Mouse (Mus musculus) lung, postnatal 4 days (tissue): Measurements from ENCODE around the gene Gabrr2.

Experiments used
- DNase-seq, 2 experiments: peaks; one replicate each; pipeline ENCODE4 v3.0.0; 2021

Gabrr2 gene

GRCm38 (mm10) chr4:33062981-33063380, at the start of gene Gabrr2:
Gene Gabrr2 (plus strand): TSS chr4:33062999.
- no peak for DNase-seq

- DNase-seq, result peak; percentile 72 to 86
These were observed 44.3 kb upstream of the Gabrr2 start for GRCm38 (mm10) chr4:33018361-33018999.

GRCm38 (mm10) chr4:33024420-33024819, 38.4 kb upstream of the Gabrr2 start:
- DNase-seq, result peak; percentile 9 to 59

- no peak for DNase-seq
These were observed 33.7 kb upstream of the Gabrr2 start for GRCm38 (mm10) chr4:33029104-33029503.

- DNase-seq, result peak in 1 of 2 experiments; percentile 30
These were observed 32.3 kb upstream of the Gabrr2 start for GRCm38 (mm10) chr4:33030264-33031194.

GRCm38 (mm10) chr4:33031195-33031960, 31.4 kb upstream of the Gabrr2 start, which contains the start of gene Ube2j1:
Gene Ube2j1 (plus strand): TSS chr4:33031416.
- DNase-seq, result peak; percentile 92 to 97

GRCm38 (mm10) chr4:33032045-33032444, 30.8 kb upstream of the Gabrr2 start:
- no peak for DNase-seq

GRCm38 (mm10) chr4:33033515-33033914, 29.3 kb upstream of the Gabrr2 start:
- no peak for DNase-seq

- DNase-seq, result no peak
These were observed 23.0 kb upstream of the Gabrr2 start for GRCm38 (mm10) chr4:33039826-33040225.

- DNase-seq, result no peak
These were observed 13.2 kb upstream of the Gabrr2 start for GRCm38 (mm10) chr4:33049601-33050000.

GRCm38 (mm10) chr4:33052055-33052454, 10.7 kb upstream of the Gabrr2 start:
- no peak for DNase-seq

- DNase-seq, result no peak
These were observed 10.1 kb upstream of the Gabrr2 start for GRCm38 (mm10) chr4:33052650-33053049.

GRCm38 (mm10) chr4:33054426-33054825, 8.4 kb upstream of the Gabrr2 start:
- DNase-seq, result no peak

- DNase-seq, result no peak
These were observed 6.5 kb upstream of the Gabrr2 start for GRCm38 (mm10) chr4:33056317-33056716.

- peak; percentile 25 to 59 for DNase-seq
These were observed 4.7 kb upstream of the Gabrr2 start for GRCm38 (mm10) chr4:33057890-33058687.

GRCm38 (mm10) chr4:33061158-33061557, 1.6 kb upstream of the Gabrr2 start:
- DNase-seq, result no peak

- no peak for DNase-seq
These were observed 2.2 kb downstream of the Gabrr2 start for GRCm38 (mm10) chr4:33064986-33065385.

GRCm38 (mm10) chr4:33066223-33066960, 3.6 kb downstream of the Gabrr2 start:
- DNase-seq, result no peak

- no peak for DNase-seq
These were observed 4.5 kb downstream of the Gabrr2 start for GRCm38 (mm10) chr4:33067331-33067730.

- no peak for DNase-seq
These were observed 5.0 kb downstream of the Gabrr2 start for GRCm38 (mm10) chr4:33067826-33068225.

- DNase-seq, result no peak
These were observed 6.1 kb downstream of the Gabrr2 start for GRCm38 (mm10) chr4:33068894-33069293.

- no peak for DNase-seq
These were observed 7.5 kb downstream of the Gabrr2 start for GRCm38 (mm10) chr4:33070326-33070725.
